Mouse (Mus musculus) heart, adult 2 months (tissue): Measurements from ENCODE around the gene Srprb. TPM values are rescaled to one million over a fixed set of nuclear protein-coding genes. Genes with fewer than 3 reads are reported as not detected.
A peak's percentile ranks its signal among the peaks of the same experiment; 100 is the strongest.

Experiments
- DNase-seq, 2 experiments: peaks; one replicate each; pipeline ENCODE4 v3.0.0; 2021
- H3K27ac ChIP-seq: fragments of 200-600 bp; 2 replicates; pipeline ENCODE4 v1.8.1; 2022
- H3K27me3 ChIP-seq: fragments of 200-500 bp; 2 replicates; pipeline ENCODE4 v1.6.1; 2012; ENCODE audit warnings: mild to moderate bottlenecking, low read length, inconsistent platforms, mixed read lengths; ENCODE audit not compliant: control insufficient read depth, insufficient read depth
- H3K36me3 ChIP-seq: fragments of 200-500 bp; 2 replicates; pipeline ENCODE4 v1.6.1; 2012; ENCODE audit warnings: low read length, inconsistent platforms; ENCODE audit not compliant: control insufficient read depth, insufficient read depth
- H3K4me1 ChIP-seq: fragments of 200-500 bp; 2 replicates; pipeline ENCODE4 v1.6.1; 2011; ENCODE audit warnings: low read length; ENCODE audit not compliant: control insufficient read depth, insufficient read depth
- H3K4me3 ChIP-seq: fragments of 200-600 bp; 2 replicates; pipeline ENCODE4 v1.8.1; 2022
- H3K79me2 ChIP-seq: fragments of 200-500 bp; replicated peaks from 2 replicates; pipeline ENCODE4 v1.6.1; 2012; ENCODE audit warnings: mild to moderate bottlenecking, inconsistent platforms, low read length, moderate library complexity, mixed read lengths; ENCODE audit not compliant: control insufficient read depth, insufficient read depth
- H3K9ac ChIP-seq: fragments of 200-500 bp; 2 replicates; pipeline ENCODE4 v1.6.1; 2012; ENCODE audit warnings: low read depth, mild to moderate bottlenecking, control low read depth, inconsistent platforms, low read length, mixed read lengths
- CTCF ChIP-seq: fragments of 200-600 bp; IDR thresholded peaks from 2 replicates; pipeline ENCODE4 v1.8.1; 2022; ENCODE audit warnings: antibody characterized with exemption, mild to moderate bottlenecking, moderate library complexity
- EP300 ChIP-seq: fragments of 200-500 bp; IDR thresholded peaks from 2 replicates; pipeline ENCODE4 v1.6.1; 2011; ENCODE audit warnings: low read depth, low read length, control low read depth; ENCODE audit not compliant: insufficient read depth
- POLR2A ChIP-seq: fragments of 200-500 bp; IDR thresholded peaks from 2 replicates; pipeline ENCODE4 v1.6.1; 2011; ENCODE audit warnings: mild to moderate bottlenecking, low read depth, low read length, control low read depth; ENCODE audit not compliant: insufficient read depth
- WGBS: fragments of 180-500 bp; shearing (Covaris S2); methylation state at CpG from one replicate; pipeline ENCODE4 v1.1.7; 2018; 5-methylcytosine and 5-hydroxymethylcytosine counted together
- intact Hi-C: fragments of 180-260 bp; cut with DNase I; formaldehyde crosslinking; loops from one replicate; pipeline ENCODE4 v1.15.1; 2025
- polyA plus RNA-seq: library from polyadenylated mRNA; depleted of rRNA; stranded (reverse); fragments of >200 nt; gene quantifications from 2 replicates; pipeline ENCODE4 v1.2.3, GENCODE M21; 2012
- total RNA-seq, 2 experiments: library from RNA; stranded (reverse); gene quantifications; 2 replicates each; pipeline ENCODE4 v1.2.3; 2021

Gene Srprb
- total and polyA plus RNA-seq, 3 experiments: 19.4 to 31.0 (median 19.8) TPM

DNA sequence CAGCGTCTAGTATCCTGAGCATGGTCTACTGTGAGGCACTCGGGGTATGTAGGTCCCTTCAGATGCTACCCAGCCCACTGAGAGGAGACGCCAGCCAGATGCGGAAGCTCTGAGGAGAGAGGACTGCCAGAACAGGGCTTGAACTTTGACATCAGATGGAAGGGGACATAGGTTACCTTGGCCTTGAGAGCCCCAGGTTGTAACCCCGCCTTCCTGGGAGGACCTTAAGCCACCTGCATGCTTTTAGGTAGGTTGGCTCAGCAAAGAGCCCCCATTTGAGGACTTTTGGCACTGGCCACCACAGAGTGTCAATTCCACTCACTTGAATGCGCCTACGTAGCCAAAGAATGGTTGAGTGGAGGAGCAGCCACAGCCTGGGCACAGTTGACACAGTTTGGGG is 22.8 kb upstream of the Srprb start:
- H3K27ac ChIP-seq: no peak overlapping the region
- DNase-seq: no peak
- no peaks in the 10 kb centered on the region for H3K4me1 ChIP-seq
- no peak for TF ChIP-seq EP300
- no peaks in the 10 kb centered on the region for H3K36me3 ChIP-seq
- intact Hi-C loops: loop anchor here (5.0 kb wide), 1 partner anchor 78 kb away; no protein-coding TSS in a partner anchor
- H3K9ac ChIP-seq: no peak overlapping the region
- 95% methylated on average over 7 of the region's 7 CpGs for WGBS
- no peaks in the 10 kb centered on the region for H3K27me3 ChIP-seq
- H3K79me2 ChIP-seq: no peaks in the 10 kb centered on the region
- no peak overlapping the region for H3K4me3 ChIP-seq

DNA sequence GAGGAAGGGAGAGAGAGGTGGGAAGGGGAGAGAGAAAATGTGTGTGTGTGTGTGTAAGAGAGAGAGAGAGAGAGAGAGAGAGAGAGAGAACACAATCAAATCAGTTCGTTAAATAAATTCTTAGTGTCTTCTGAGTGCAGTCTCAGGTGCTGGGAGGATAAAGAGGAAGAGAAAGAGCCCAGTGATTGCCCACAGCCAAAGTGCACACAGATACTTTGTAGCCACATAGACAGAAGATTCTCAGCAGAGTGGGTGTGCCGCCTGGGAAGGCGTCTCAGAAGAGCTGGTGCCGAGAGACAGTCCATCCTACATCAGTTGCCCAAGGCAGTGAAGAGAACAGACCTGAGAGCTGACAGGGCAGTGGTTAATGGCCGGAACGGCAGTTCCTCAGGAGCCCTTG is 12.3 kb upstream of the Srprb start:
- Histone ChIP-seq H3K27ac (no peak overlapping the region), H3K79me2 (no peaks in the 10 kb centered on the region), H3K27me3 (no peaks in the 10 kb centered on the region), H3K4me3 (no peak overlapping the region), H3K9ac (no peak overlapping the region), H3K4me1 (no peaks in the 10 kb centered on the region), H3K36me3 (no peaks in the 10 kb centered on the region)
- no peak for DNase-seq
- 84% methylated on average over 6 of the region's 6 CpGs for WGBS
- intact Hi-C loops: no loop called here
- TF ChIP-seq CTCF (no peak), POLR2A (no peak), EP300 (no peak)

- DNase-seq: peak in 1 of 2 experiments; percentile 46
- H3K27me3 ChIP-seq: no peaks in the 10 kb centered on the region
- no peaks in the 10 kb centered on the region for H3K79me2 ChIP-seq
- intact Hi-C loops: no loop called here
- no peak overlapping the region for H3K9ac ChIP-seq
- TF ChIP-seq CTCF (no peak), EP300 (no peak), POLR2A (no peak)
- H3K4me1 ChIP-seq: no peaks in the 10 kb centered on the region
- 29% methylated on average over 2 of the region's 2 CpGs for WGBS
- H3K27ac ChIP-seq: peak overlapping the region; percentile 33
- no peak overlapping the region for H3K4me3 ChIP-seq
- H3K36me3 ChIP-seq: no peaks in the 10 kb centered on the region
These were observed 11.7 kb upstream of the Srprb start for GRCm38 (mm10) chr9:103213631-103214030.

DNA sequence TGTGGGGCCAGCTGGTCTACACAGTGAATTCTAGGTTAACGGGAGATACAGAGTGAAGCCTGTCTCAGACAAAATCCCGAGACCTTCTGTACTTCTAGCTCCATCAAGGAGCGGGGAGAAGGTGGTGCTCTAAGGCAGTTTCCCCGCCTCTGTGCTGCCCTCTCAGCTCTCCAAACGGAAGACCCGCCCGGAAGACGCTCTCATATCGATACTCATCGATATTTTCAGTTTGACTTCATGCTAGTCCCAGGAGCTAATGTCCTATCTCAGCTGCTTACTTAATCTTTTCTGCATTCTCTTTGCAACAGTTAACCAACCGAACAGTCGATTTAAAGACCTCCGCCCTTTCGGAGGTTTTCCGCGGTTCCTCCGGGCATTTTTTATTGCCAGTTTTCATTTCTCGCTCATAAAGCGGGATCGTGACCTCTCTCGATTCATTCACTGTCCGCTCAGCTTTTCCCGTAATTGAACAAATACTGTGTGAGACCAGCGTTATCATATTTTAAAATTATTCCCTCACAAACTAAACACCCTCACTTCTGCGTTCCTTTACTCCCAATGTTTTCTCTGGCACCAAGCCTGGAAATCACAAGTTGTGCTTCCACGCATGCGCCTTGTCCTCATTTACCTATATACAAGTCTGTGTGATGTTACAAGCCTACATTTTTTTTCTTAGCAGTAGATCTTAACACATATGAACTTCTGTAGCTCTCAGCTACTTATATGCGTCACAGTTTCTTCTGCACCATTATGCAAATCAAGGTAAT is 10.9 kb upstream of the Srprb start:
- no peaks in the 10 kb centered on the region for H3K27me3 ChIP-seq
- no peaks in the 10 kb centered on the region for H3K4me1 ChIP-seq
- H3K36me3 ChIP-seq: no peaks in the 10 kb centered on the region
- DNase-seq: no peak
- intact Hi-C loops: no loop called here
- H3K4me3 ChIP-seq: peak overlapping the region; percentile 38
- H3K27ac ChIP-seq: no peak overlapping the region
- H3K9ac ChIP-seq: peak overlapping the region; percentile 43
- whole genome bisulfite sequencing: 39% methylated on average over 28 of the region's 28 CpGs
- H3K79me2 ChIP-seq: no peaks in the 10 kb centered on the region
- TF ChIP-seq POLR2A: no peak
- TF ChIP-seq EP300: no peak
- TF ChIP-seq CTCF: no peak

DNA sequence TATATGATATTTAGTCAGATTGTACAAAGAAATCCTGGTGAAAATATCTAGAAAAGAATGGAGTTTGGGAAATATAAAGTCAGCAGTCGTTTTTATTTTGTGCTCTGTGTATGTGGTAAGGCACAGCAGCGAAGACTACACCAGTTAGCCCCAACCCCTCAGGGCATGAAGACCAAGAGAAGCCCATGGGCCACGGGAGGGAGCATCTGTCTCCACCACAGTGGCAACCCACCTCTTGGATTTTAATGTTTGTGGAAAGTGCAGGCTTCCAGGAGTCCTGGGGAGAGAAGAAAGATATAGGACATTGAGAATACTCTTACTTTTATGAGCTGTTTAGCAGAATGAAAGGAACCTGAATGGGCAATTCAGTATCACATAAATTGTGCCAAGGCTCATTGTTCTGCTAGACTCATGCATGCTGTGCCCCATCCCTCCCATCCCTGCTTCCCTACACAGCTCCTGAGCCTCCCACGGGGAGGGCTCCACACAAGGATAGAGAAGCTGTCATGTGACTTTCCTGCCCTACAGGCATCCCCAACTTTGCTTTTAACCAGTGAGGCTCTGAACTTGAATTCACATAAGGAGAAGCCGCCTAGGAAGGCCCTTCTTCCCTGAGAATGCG is 7.0 kb upstream of the Srprb start:
- Histone ChIP-seq H3K79me2 (no peaks in the 10 kb centered on the region), H3K4me1 (no peaks in the 10 kb centered on the region), H3K36me3 (no peaks in the 10 kb centered on the region), H3K27me3 (no peaks in the 10 kb centered on the region), H3K27ac (no peak overlapping the region), H3K9ac (no peak overlapping the region), H3K4me3 (no peak overlapping the region)
- intact Hi-C loops: loop anchor here (5.0 to 10.0 kb wide), 3 partner anchors 153 to 796 kb away; partner anchors contain the start of genes Amotl2 and Nphp3
- TF ChIP-seq EP300 (no peak), CTCF (no peak), POLR2A (no peak)
- WGBS: 68% methylated on average over 6 of the region's 6 CpGs
- DNase-seq: no peak

GRCm38 (mm10) chr9:103207846-103208245 is 5.9 kb upstream of the Srprb start:
- TF ChIP-seq CTCF: peak; percentile 100
- TF ChIP-seq EP300: peak; percentile 77
- no peak for TF ChIP-seq POLR2A
- 5% methylated on average over 16 of the region's 16 CpGs for WGBS
- DNase-seq: peak; percentile 75 to 80
- no peaks in the 10 kb centered on the region for H3K79me2 ChIP-seq
- H3K27me3 ChIP-seq: no peaks in the 10 kb centered on the region
- intact Hi-C loops: loop anchor here (1.0 to 10.0 kb wide), 4 partner anchors 95 to 797 kb away; partner anchors contain the start of genes Amotl2 and Nphp3
- H3K36me3 ChIP-seq: no peaks in the 10 kb centered on the region
- H3K4me1 ChIP-seq: no peaks in the 10 kb centered on the region
- no peak overlapping the region for H3K27ac ChIP-seq
- H3K4me3 ChIP-seq: no peak overlapping the region
- no peak overlapping the region for H3K9ac ChIP-seq
